Mouse (Mus musculus) inflammation-experienced regulatory T-cells, adult 6 months (primary cell): ENCODE data around the gene Dna2. TPM values are rescaled to one million over a fixed set of nuclear protein-coding genes. Genes with fewer than 3 reads are reported as not detected.
A peak's percentile ranks its signal among the peaks of the same experiment; 100 is the strongest.
"Not testable (repeated sequence)": the region's sequence is repeated elsewhere in the genome, so short reads cannot be mapped to it uniquely, and the experiment has no call there.

Experiments used
- ATAC-seq: one replicate; pipeline ENCODE4 v1.8.0; 2017
- polyA plus RNA-seq, 3 experiments: library from polyadenylated mRNA; unstranded; fragments of 100-300 nt; shearing (Covaris generic); gene quantifications; one replicate each; pipeline ENCODE4 v1.2.1; 2017

Dna2 gene
- polyA plus RNA-seq = 1 to 10 TPM; 1.6 to 9.8 (median 3.6) TPM

DNA sequence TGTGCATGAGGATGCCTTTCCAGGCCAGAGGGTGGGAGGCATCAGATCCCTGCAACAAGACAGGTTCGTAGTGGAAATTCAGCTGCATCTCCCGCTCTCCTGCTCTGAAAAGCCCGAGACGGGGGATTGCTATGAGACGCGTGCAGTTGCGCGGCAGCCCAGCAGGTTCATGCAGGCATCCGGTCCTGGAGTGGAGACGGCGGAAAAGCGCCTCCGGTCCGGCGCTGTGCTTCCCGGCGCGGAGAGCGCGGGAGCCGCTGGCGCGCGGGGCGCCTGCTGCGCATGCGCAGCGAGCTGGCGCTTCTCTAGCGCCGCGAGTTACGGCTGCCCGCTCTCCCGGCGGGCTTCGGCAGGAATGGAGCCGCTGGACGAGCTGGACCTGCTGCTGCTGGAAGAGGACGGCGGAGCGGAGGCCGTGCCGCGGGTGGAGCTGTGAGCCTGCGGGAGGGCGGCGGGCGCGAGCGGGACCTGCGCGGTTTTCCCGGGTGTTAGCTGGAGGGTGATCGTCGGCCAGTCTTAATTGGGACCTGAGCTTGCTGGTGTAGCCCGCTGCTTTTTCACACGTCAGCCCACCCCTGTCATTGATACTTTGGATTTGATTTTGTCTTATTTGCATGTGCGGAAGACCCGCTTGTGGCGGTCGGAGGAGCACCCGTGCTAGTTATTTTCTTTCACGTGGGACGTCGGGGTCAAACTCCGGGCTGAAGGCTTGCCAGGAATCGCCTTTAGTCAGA, at the start of gene Dna2:
TSS of gene Dna2 (plus strand) at position 289 of the 734 bp plus-strand sequence.
- peak; percentile 89 for ATAC-seq

DNA sequence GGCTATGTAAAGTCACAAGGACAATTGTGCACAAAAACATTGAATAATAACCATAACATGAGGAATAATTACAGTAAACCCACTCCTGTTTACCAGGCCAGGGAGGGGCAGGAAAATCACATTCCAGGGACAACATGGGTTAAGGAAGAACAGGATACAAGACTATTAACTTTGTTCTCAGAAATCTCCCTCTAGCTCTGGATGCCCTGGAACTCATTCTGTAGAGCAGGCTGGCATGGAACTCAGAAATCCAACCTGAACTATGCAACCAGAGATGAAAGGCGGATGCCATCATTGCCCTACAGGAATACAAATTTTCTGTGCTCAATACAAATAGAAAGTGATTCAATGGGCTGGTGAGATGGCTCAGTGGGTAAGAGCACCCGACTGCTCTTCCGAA, 49.4 kb upstream of the Dna2 start:
- no peak for ATAC-seq

DNA sequence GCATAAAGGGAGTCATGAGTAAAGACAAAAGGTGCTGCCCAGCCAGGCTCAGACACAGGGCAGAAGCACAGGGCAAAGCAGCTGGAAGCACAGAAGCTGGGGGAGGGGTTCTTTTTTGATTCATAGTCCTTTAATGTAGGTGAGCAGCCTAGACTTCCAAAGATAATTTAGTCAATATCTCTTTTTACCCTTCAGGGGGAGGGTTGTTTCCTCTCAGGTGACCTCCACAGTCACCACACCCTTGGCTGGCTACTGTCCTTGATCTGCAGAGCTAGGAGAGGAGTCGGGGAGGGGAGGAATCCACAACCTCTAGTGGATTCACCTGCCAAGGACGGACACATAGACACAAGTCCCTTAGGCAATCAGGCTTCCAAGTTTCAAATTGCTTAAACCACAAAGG, 48.8 kb upstream of the Dna2 start:
- no peak for ATAC-seq

DNA sequence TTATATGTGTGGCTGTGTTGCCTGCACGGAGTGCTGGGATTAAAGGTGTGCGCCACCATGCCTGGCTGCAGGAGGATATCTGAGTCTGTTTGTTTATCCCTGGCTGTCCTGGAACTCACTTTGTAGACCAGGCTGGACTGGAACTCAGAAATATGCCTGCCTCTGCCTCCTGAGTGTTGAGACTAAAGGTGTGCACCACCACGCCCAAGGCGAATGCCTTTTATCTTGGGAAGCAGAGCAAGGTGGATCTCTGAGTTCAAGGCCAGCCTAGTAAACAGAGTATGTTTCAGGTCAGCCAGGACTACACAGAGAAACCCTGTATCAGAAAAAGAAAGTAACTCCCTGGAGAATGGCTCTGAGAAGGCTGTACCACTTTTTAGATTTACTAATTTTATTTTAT, 46.7 kb upstream of the Dna2 start:
- no peak for ATAC-seq

- ATAC-seq = no peak
Observed at GRCm38 (mm10) chr10:62901826-62902225, 45.0 kb upstream of the Dna2 start.

GRCm38 (mm10) chr10:62902829-62903228, 44.0 kb upstream of the Dna2 start:
- no peak for ATAC-seq

GRCm38 (mm10) chr10:62906336-62906735, 40.5 kb upstream of the Dna2 start:
- no peak for ATAC-seq

- not testable (repeated sequence) for ATAC-seq
Observed at GRCm38 (mm10) chr10:62908896-62909295, 37.9 kb upstream of the Dna2 start, which contains the start of gene Tet1. Tet1 (minus strand) TSS chr10:62908996.

DNA sequence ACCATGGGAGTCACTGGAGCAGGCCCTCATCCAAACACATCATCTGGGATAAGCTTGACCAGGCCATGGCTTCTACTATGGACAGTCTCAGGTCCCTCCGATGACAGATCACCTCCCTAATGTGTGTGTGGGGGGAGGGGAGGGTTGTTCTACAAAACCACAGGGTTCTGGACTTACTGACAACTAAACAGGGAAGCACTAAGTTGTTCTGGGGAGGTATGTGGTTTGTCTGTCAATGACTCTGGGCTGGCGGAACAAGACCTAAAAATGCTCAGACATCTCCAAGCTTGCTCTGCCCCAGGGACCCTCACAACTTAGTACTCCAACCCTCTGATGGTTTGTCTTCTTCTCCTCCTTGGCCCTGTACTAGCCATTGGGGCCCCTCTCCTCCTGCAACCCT, 35.7 kb upstream of the Dna2 start:
- ATAC-seq = no peak

GRCm38 (mm10) chr10:62918985-62919384, 27.8 kb upstream of the Dna2 start:
- no peak for ATAC-seq

DNA sequence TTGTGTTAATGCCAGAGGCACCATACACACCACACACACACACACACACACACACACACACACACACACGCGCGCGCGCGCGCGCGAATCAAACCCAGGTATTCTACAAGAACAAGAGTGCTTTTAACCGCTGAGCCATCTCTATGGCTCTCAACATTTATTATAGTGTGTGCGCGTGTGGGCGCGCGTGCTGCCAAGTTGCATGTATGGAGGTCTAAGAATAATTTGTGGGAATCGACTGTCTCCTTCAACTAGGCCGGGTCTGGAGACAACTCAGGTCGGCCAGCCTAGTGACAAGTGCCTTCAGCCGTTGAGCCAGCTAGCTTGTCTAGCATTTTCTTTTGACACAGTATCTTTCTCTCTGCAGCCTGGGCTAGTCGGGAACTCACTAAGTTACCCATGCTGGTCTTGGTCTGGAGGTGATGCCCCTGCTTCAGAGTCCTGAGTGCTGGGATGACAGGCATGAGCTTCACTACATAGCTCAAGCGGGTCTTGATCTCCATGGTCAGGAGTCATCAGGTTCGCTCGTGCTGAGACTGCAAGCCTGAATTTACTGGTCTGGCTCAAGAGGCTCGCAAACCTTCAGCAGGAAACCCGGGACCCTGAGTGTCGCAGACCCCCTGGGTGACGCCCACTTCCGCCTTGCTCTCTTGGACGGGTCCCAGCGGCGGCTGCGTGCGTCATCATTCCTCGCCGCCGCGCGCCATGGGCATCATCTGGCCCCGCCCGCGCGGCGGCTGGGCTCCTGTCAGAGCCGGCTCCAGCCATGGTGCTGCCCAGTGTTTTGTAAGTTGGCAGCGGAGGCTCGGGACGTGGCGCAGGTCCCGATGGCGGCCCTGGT, 26.7 kb upstream of the Dna2 start, which contains the start of gene Slc25a16:
TSS of gene Slc25a16 (plus strand) at position 709 of the 841 bp plus-strand sequence.
- peak; percentile 95 for ATAC-seq

GRCm38 (mm10) chr10:62920766-62921156, 26.1 kb upstream of the Dna2 start:
- ATAC-seq = peak; percentile 30

DNA sequence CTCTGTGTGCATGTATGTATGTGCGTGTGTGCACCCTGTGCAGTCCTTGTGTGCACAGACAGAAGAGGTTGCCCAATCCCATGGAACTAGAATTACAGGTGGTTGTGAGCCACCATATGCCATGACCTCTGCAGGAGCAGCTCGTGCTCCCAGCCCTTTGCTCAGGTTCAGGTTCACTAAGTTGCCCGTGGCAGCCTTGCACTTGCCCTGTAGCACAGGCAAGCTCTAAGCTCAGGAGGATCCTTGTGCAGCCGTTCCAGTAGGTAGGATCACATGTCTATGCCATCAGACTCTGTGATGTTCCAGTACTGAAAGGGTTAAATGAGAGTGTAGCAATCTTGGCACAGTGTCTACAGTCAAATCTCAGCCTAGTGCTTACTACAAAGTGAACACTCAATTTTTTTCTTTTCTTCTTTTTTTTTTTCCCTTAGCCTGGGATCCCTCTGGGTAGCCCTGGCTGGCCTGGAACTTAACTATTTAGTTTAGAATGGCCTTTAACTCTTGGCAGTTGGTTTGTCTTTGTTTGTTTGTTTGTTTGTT, 22.7 kb upstream of the Dna2 start:
- no peak for ATAC-seq

- ATAC-seq = no peak
Observed at GRCm38 (mm10) chr10:62932381-62932780, 14.4 kb upstream of the Dna2 start.

DNA sequence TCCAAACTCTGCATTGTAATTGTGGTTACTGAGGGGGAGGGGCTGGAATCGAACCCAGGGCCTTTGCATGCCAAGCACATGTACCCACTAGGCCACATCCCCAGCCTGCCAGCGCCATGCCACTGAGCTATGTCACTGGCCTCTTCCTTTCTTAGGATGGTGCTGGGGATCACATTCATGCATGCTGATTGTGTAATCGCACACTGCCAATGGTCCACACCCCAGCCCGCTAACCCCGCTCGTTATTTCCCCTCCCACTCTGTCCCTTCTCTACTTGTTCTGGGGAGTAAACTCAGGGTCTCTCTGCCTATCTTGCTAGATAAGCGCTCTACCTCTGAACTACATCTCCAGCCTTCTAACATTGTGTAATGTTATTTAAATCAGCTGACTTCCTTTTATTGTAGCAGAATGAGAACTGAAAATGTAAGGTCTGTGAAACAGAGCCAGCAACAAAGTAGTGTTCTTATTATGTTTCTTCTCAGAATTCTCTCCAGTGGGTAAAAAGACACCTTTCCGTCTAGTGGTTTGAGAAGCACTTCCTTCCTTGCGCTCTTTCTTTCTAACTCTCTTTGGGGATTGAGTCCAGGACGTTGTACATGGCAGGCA, 1.7 kb upstream of the Dna2 start:
- no peak for ATAC-seq

GRCm38 (mm10) chr10:62948551-62948950, 1.7 kb downstream of the Dna2 start:
- no peak for ATAC-seq

DNA sequence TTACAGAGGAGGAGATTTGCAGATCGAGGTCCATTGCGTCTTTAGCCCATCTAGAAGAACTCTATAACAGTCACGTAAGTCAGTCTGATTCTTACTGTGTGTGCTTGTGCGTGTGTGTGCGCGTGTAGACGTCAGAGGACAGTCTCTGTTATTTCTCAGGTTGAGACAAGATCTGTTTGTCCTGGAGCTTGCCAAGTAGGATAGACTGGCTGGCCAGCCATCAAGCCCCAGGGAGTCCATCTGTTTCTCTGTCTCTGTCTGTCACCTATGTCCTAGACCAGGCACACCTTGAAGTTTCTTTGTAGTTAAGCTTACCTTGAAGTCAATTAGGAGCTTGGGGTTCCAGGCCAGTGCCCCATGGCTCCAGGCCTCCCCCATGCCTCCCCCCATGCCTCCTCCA, 17.1 kb downstream of the Dna2 start:
- no peak for ATAC-seq

DNA sequence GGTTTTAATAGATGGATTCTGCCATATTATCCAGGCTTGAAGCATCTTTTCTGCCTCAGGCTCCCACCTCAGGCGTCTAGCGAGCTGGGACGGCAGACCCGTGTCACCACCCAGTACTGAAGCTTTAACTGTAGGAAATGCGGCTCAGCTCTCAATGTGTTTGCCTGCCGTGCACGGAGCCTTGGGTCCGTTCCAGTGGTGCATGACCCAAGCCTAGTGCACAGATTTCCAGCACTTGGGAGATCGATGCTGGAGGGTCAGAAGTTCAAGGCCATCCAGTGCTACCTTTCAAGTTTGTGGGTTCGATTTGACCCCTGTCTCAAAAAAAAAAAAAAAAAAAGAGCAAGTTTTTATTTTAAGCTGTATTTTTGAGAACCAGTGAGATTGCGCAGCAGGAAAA, 19.0 kb downstream of the Dna2 start:
- no peak for ATAC-seq

DNA sequence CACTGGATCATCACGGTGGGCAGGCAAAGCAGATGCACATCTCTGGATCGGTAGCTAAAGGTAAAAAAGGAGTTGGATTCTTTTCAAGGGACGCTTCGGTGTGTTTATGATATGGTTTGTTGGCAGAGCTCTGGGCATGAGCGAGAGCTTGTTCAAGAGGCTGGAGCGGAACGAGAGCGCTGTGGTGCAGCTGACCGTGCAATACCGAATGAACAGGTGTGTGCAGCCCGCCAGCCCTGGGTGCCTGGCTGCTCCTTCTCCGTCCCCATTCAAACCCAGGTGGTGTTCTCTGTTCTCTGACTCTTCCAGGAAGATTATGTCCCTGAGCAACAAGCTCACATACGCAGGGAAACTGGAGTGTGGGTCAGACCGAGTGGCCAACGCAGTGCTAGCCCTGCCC, 19.5 kb downstream of the Dna2 start:
- ATAC-seq = no peak

DNA sequence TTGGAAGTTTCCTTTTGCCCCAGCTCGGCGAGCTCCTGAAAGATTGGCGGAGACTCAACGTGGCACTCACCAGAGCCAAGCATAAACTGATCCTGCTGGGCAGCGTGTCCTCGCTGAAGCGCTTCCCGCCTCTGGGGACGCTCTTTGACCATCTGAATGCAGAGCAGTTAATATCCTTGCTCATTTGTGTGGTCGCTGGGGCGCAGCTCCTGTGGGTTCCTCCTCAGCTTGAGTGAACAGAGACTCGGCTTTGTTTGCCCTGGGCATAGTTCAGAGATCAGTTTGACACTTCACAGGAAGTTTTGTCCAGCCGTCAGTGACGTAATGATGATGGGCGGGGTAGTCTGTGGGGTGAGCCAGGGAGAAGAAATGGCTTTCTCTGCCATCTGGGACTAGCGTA, 25.0 kb downstream of the Dna2 start:
- ATAC-seq = no peak

DNA sequence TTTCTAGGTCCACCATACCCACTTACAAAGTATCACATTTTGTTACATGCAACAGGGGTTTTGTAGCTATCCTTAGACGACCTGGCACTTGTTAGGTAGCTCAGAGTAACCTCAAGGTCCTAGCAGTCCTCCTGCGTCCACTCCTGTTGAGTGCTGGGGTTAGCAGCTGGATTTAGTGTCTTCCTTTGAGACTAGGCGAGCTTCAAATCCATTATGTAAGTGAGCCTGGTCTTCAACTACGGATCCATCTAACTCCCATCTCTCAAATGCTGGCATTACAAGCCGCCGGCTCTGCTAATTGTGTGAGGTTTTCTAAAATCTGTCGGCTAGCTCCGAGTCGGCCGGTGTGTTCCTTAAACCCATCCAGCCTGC, 32.8 kb downstream of the Dna2 start:
- ATAC-seq = peak; percentile 3

- peak; percentile 80 for ATAC-seq
Observed at GRCm38 (mm10) chr10:62980039-62980954, 33.5 kb downstream of the Dna2 start, which contains the start of gene Rufy2. Rufy2 (plus strand) TSS chr10:62980223.
